Mouse (Mus musculus) CD4-positive naive resting alpha-beta T cell, adult 57 days (primary cell): ENCODE measurements around the gene Tex261. TPM values are rescaled to one million over a fixed set of nuclear protein-coding genes. Genes with fewer than 3 reads are reported as not detected.

ENCODE experiments used
- total RNA-seq: library from RNA; stranded (reverse); gene quantifications from one replicate; pipeline ENCODE4 v1.2.4, GENCODE M21; 2023

The Tex261 gene
- total RNA-seq: 62.1 TPM

DNA sequence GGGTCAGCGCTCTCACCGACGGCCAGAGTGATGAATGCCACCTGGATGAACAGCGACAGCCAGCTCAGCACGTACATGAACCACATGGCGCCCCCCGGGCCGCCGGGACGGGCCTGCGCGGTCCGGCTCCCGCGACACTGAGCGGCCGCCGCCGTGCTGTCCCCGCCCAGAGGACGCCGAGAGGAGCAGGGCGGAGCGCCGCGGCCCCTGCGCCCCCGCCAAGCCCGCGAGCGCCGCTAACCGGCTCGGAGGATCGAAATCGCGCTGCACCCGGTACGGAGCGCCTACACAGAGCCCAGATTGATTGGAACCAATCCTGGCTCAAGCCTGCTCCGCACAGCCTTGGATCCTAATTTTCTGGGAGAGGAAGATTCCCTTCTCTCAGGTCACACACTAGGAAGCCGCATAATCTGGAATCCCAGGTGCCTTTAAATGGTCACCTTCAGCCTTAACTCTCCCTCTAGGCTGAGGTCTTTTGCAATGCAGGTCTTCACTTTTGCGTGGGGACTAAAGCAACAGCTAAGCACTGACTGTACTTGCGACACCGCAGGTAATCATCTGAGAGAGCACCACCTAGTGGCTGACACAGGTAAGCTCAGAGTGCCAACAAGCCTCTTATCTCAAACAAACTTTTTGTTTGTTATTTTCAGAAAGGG is at the start of gene Tex261:
Gene Tex261 (minus strand): TSS at position 176 of the 656 bp plus-strand sequence.

DNA sequence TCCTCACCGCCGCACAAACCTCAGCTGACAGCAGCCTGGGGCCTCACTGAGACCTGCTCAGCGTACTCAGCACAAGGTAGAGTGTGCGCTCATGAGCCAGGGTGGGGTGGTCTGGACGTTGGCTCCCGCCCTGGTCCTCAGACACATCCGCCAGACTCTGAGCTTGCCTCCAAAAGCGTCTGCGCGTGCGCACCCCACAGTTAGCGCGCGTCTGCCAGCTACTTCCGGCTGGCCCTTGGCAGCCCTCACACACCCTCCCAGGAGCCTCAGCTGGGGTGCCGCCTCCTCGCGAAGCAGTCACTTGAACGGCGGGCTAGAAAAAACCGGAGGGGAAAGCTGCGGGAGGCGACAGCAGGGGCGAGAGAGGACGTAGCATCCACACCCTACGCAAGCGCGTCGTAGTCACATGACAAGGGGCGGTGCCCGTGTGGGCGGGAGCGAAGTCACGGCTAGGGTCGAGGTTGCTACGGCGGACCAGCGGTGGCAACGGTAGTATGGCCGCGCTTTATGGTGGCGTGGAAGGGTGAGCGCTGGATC is 19.2 kb upstream of the Tex261 start, which contains the start of gene Nagk:
Gene Nagk (plus strand): TSS at position 223 of the 537 bp plus-strand sequence.

DNA sequence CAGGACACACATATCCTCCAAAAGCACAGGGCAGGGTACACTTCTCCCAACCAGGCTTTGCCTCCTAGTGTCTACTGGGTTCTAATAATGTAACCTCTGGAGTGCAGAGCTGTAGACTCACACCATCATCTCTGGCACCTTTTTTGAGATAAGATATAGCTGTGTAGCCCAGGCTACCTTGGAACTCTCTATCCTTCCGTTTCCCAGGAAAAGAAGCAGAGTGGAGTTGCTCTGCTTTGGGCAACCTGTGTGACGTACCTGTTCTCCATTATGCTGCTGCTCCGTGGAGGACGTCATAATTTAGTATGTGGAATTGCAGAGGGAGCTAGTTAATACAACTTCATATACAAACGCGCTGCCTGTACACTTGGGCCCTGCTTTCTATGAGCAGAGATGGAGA is 13.3 kb downstream of the Tex261 start, which contains the start of gene Ankrd53:
Gene Ankrd53 (plus strand): TSS at position 301 of the 400 bp plus-strand sequence.

DNA sequence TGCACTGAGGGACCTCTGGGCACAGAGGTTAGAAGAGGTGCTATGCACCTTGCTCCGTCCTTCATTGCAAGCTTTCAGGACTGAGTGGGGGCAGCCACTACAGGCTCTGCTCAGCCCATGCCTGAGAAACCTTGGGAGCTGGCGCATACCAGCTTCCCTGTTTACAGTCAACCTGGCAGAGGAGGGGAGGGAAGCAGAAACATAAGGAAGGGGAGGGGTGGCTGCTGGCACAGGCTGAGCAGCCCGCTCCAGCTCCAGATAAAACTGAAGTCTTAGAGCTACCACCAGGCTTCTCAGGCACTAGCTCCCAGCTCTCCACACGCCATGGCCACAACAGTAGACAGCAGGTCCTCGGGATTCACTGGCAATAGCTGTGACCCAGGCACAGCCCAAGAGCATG is 32.9 kb downstream of the Tex261 start, which contains the start of gene Atp6v1b1:
Gene Atp6v1b1 (plus strand): TSS at position 230 of the 400 bp plus-strand sequence.

Other genes with a start within 250 kb of the Tex261 start
- not detected for gene Actg2, start 239.5 kb downstream of the Tex261 start, total RNA-seq
- 20.4 TPM for gene Stambp, start 203.1 kb downstream of the Tex261 start, total RNA-seq
- gene Clec4f, start 119.6 kb downstream of the Tex261 start, total RNA-seq: not detected
- 0.50 TPM for gene Cd207, start 98.0 kb downstream of the Tex261 start, total RNA-seq
- gene Vax2, start 64.5 kb downstream of the Tex261 start, total RNA-seq: not detected
- not detected for gene Atp6v1b1, start 32.8 kb downstream of the Tex261 start, total RNA-seq
- not detected for gene Ankrd53, start 13.2 kb downstream of the Tex261 start, total RNA-seq
- 10.9 TPM for gene Nagk, start 19.2 kb upstream of the Tex261 start, total RNA-seq
- gene Paip2b, start 55.9 kb upstream of the Tex261 start, total RNA-seq: 67.6 TPM
- gene Zfp638, start 91.3 kb upstream of the Tex261 start, total RNA-seq: 170 TPM
- 0.38 TPM for gene Dysf, start 232.8 kb upstream of the Tex261 start, total RNA-seq